Mouse (Mus musculus) cerebellum, adult 11-12 months (tissue): ENCODE measurements around the gene Trmt44.
A peak's percentile ranks its signal among the peaks of the same experiment; 100 is the strongest.

Experiments
- DNase-seq: peaks from one replicate; pipeline ENCODE4 v3.0.0; 2022

Trmt44 gene

GRCm38 (mm10) chr5:35539576-35539975 lies 35.3 kb downstream of the Trmt44 start:
- no peak for DNase-seq

- no peak for DNase-seq
Observed at GRCm38 (mm10) chr5:35538022-35538421, 36.8 kb downstream of the Trmt44 start.

- DNase-seq, result no peak
Observed at GRCm38 (mm10) chr5:35537474-35537873, 37.4 kb downstream of the Trmt44 start.

GRCm38 (mm10) chr5:35536271-35536670 lies 38.6 kb downstream of the Trmt44 start:
- no peak for DNase-seq

GRCm38 (mm10) chr5:35531586-35531985 lies 43.3 kb downstream of the Trmt44 start:
- no peak for DNase-seq

- no peak for DNase-seq
Observed at GRCm38 (mm10) chr5:35530442-35530841, 44.4 kb downstream of the Trmt44 start.

- no peak for DNase-seq
Observed at GRCm38 (mm10) chr5:35525469-35526123, 49.3 kb downstream of the Trmt44 start, which contains the start of gene Cpz. Gene Cpz, minus strand, starts transcription at chr5:35525698.

GRCm38 (mm10) chr5:35524381-35524780 lies 50.5 kb downstream of the Trmt44 start:
- DNase-seq, result no peak

GRCm38 (mm10) chr5:35523735-35524134 lies 51.1 kb downstream of the Trmt44 start:
- DNase-seq, result peak; percentile 34

GRCm38 (mm10) chr5:35516781-35517180 lies 58.1 kb downstream of the Trmt44 start:
- no peak for DNase-seq

GRCm38 (mm10) chr5:35510589-35510988 lies 64.3 kb downstream of the Trmt44 start:
- DNase-seq, result peak; percentile 11
